ENCODE assay signal across 12 mouse cellular contexts in genomic region chr2:103632136-103632925, GRCm38 (mm10).
DNase-seq lines count a peak whose midpoint lies in the region; ATAC-seq and TF ChIP-seq lines count a peak whose summit lies in the region.
"Had no signal": no experiment of that assay in that cellular context is flagged by ENCODE, and none has a peak within 500 bp of the region (broad histone marks: within the 10 kb centered on the region; RNA-seq: fewer than 3 reads in every experiment).

No protein-coding gene starts in this region.

- no peak for TF ChIP-seq POLR2A in kidney, adult 2 months (IDR thresholded peaks at IDR 0.05; ENCODE audit: low read depth, low read length)

- ATAC-seq in CD4-positive, CD25-positive, alpha-beta regulatory T cell, adult 4 months = peak; percentile 83
- ATAC-seq in heart, embryonic 13.5 days (ENCODE audit: extremely low read depth, insufficient number of reproducible peaks, low FRiP score, low TSS enrichment) = no peak
- ATAC-seq in limb, embryonic 13.5 days (ENCODE audit: low FRiP score, low read depth) = 0 out of 2 replicates have a peak, but pooled peaks have one; percentile 18
- ATAC-seq: forebrain, embryonic 13.5 days; liver, postnatal 0 days had no signal

- no peaks in the 10 kb centered on the region for H3K36me3 ChIP-seq in kidney, adult 2 months (ENCODE audit: control insufficient read depth, insufficient read depth, low read length)
- H3K36me3 ChIP-seq in heart, embryonic 13.5 days = no peaks in the 10 kb centered on the region
- no peaks in the 10 kb centered on the region for H3K36me3 ChIP-seq in limb, embryonic 13.5 days

- H3K9me3 ChIP-seq in heart, embryonic 13.5 days = no peaks in the 10 kb centered on the region
- H3K9me3 ChIP-seq in limb, embryonic 13.5 days = no peaks in the 10 kb centered on the region
- H3K9me3 ChIP-seq: forebrain, embryonic 13.5 days had no signal

- H3K4me3 ChIP-seq in kidney, adult 2 months (ENCODE audit: insufficient read depth, low read depth, low read length) = no peak overlapping the region
- no peak overlapping the region for H3K4me3 ChIP-seq in heart, embryonic 13.5 days
- H3K4me3 ChIP-seq in limb, embryonic 13.5 days = no peak overlapping the region
- H3K4me3 ChIP-seq: forebrain, embryonic 13.5 days had no signal

- no peak overlapping the region for H3K27ac ChIP-seq in kidney, adult 2 months (ENCODE audit: insufficient read depth, low read depth, low read length)
- H3K27ac ChIP-seq in heart, embryonic 13.5 days (replicated peaks) = peak overlapping the region; percentile 54
- no peak overlapping the region for H3K27ac ChIP-seq in limb, embryonic 13.5 days
- H3K27ac ChIP-seq: forebrain, embryonic 13.5 days had no signal

- DNase-seq in kidney, adult 2 months = peak; percentile 34
- DNase-seq in kidney, adult 11 months = no peak
- no peak for DNase-seq in cerebellum, postnatal 25 days
- no peak for DNase-seq in right cerebral cortex, postnatal 25 days
- DNase-seq in right cerebral cortex, postnatal 36 days (ENCODE audit: low spot score in 2 of 2) = no peak
- DNase-seq: B cell, adult 2 months; kidney, postnatal 10 days; liver, postnatal 0 days had no signal

- H3K9ac ChIP-seq in heart, embryonic 13.5 days = peak overlapping the region; percentile 35; the same call in 1 of the 2 replicates
- H3K9ac ChIP-seq in limb, embryonic 13.5 days = no peak overlapping the region
- H3K9ac ChIP-seq: forebrain, embryonic 13.5 days; liver, postnatal 0 days had no signal

- TF ChIP-seq CTCF in kidney, adult 2 months (conservative IDR thresholded peaks at IDR 0.05; ENCODE audit: insufficient read depth, insufficient read length, low read depth, low read length) = no peak

- peak overlapping the region; percentile 24 for H3K4me2 ChIP-seq in heart, embryonic 13.5 days
- H3K4me2 ChIP-seq in limb, embryonic 13.5 days (replicated peaks) = no peak overlapping the region
- H3K4me2 ChIP-seq: forebrain, embryonic 13.5 days had no signal

- 59% methylated on average over 6 of the region's 6 CpGs for WGBS in kidney, adult 2 months
- WGBS in heart, embryonic 13.5 days = 38% methylated on average over 5 of the region's 6 CpGs
- WGBS in limb, embryonic 13.5 days = 50% methylated on average over 5 of the region's 6 CpGs

- no peaks in the 10 kb centered on the region for H3K27me3 ChIP-seq in kidney, adult 2 months (replicated peaks; ENCODE audit: control insufficient read depth, insufficient read depth, low read length)
- no peaks in the 10 kb centered on the region for H3K27me3 ChIP-seq in heart, embryonic 13.5 days (replicated peaks)
- no peaks in the 10 kb centered on the region for H3K27me3 ChIP-seq in limb, embryonic 13.5 days
- H3K27me3 ChIP-seq: forebrain, embryonic 13.5 days had no signal

- H3K4me1 ChIP-seq in kidney, adult 2 months (ENCODE audit: control insufficient read depth, insufficient read depth, low read length) = peaks cover 8% of the 10 kb centered on the region
- H3K4me1 ChIP-seq in heart, embryonic 13.5 days = peaks cover 69% of the 10 kb centered on the region
- peaks cover 52% of the 10 kb centered on the region for H3K4me1 ChIP-seq in limb, embryonic 13.5 days
